Mouse (Mus musculus) gastrocnemius, postnatal 4 days (tissue): ENCODE measurements around the gene Cphx3. TPM values are rescaled to one million over a fixed set of nuclear protein-coding genes. Genes with fewer than 3 reads are reported as not detected.
"Not testable (repeated sequence)": the region's sequence is repeated elsewhere in the genome, so short reads cannot be mapped to it uniquely, and the experiment has no call there.

Experiments used
- DNase-seq, 2 experiments: peaks; one replicate each; pipeline ENCODE4 v3.0.0; 2021 to 2022; ENCODE audit warnings: low spot score in 2 of 2, mixed read lengths in 2 of 2
- total RNA-seq, 2 experiments: library from RNA; stranded (reverse); gene quantifications; 2 replicates each; pipeline ENCODE4 v1.2.3; 2021

The Cphx3 gene
- total RNA-seq, 2 experiments from 2014 or later = not detected

DNA sequence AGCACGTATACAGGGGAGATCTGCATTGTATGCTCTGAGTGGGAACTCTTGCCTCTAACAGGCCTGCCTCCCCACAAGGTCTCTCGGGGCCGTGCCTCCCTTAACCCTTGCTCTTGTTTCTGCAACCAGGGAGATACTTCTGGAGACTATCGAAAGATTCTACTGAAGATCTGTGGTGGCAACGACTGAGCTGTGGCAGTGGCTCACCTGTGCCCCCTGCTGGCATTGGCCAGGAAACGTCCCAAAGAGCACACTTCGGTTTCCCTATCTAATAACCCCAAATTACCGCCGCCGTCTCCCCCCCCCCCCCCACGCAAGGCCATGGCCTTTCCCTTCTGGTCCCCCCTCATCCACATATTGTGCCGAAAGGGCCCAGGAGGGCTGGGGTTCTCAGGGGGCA is 83.2 kb downstream of the Cphx3 start:
- DNase-seq = not testable (repeated sequence)

DNA sequence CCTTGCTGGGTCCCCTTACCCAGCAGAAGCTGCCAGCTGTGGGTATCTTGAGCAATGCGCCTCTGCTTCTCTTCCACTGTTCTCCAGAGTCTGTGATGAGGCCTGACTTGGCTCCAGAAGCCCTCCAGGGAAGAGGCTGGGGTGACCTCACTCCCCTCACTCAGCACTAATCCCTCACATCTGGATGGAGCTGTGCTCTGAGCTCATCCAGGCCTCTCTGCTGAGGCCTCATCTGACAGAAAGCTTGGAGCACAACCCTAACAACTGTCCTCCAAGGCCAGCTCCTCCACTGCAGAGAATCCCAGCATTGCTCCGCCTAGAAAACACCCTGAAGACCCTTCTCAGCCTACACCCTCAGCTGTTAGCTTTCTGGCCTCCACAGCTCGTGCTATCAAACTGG is 91.9 kb downstream of the Cphx3 start:
- DNase-seq = not testable (repeated sequence)

DNA sequence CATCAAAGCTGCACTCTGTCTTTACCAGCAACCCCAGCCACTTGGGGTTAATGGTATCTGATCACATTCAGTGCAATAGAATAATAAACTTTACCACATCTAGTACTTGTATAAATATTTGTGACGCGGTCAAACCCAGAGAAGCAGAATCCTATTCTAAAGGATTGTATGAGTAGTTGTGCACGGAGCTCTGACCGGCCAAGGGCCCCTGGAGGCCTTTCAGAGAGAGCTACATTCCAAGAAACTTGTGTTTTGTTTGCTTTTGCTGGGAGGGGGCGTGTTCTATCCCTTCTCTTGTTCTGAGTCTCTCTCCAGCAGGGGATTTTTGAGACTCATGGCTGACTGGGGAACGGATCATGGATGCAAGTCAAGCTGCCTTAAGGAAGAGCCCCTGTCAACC is 92.9 kb downstream of the Cphx3 start:
- not testable (repeated sequence) for DNase-seq

DNA sequence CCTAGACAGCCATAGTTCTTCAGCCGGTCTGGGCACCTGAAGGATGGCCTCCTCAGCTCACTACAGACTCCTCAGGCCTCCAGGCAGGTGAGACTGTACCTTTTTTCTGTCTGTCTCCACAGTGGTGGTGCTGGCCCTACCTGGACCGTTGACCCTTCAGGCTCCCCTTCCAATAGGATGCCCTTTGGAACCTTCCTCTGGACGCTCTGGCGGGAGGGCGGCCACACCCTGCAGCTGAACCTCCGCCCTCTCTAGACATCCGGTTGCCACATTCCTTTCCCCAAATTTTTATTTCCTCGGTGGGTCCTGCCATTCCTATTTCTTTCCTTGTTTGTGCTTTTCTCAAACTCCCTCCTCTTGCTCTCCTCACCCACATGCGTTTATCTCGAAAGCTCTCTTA is 99.6 kb downstream of the Cphx3 start:
- not testable (repeated sequence) for DNase-seq

DNA sequence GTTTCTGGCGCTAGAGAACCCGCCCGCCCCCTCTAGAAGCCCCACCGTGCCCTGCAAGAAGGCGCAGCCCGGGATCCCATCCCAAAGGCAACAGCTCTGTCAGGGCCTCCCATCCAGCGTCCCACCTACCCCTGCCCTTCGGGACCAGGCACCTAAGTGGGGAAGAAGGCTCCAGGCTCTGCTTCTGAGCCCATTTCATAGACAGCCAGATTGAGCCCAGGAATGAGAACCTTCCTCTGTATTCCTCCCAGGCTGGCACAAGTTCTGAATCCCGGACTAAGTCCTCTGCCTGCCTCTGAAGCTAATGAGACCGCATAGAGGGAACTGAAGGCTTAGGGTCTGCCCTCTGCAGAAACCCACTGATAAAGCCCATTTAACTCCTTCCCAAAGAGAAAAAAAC is 100.3 kb downstream of the Cphx3 start, which contains the start of gene Plac9b:
Gene Plac9b (minus strand): TSS at position 101 of the 400 bp plus-strand sequence.
- not testable (repeated sequence) for DNase-seq

DNA sequence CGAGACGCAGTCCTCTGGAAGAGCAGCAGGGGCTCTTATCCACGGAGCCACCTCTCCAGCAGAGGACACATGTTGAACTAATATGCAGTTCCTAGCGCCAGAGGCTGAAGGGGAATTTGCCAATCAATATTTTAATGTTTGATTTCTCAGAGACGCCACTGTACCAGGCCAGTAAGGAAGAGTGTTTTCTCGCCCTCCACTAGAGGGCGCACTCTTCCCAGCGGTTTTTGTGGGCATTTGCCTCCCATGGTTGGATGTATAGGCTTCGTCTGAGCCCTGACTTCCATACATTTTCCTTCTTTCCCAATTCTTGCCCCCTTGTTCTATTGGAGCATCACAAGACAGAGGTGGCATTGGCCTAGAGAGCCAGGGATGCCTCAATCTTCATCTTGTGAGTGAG is 104.5 kb downstream of the Cphx3 start:
- not testable (repeated sequence) for DNase-seq

DNA sequence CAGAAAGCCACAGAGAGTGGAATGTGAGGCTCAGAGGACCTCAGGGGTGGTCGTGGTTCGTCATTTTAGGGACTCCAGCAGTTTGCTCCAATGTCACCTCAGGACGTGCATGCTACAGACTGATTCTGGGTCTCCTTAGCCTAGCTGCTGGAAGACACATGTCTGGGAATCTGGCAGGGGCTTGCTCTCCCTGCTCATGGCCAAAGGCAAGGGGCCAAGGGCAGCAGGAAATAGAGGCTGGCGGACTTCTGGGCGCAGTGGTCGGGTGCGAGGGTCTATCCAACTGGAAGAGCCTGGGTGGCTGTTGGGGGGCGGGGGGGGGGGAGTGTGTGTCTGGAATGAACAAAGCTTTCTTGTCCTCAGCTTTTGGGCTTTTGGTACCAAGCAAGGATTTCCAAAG is 106.3 kb downstream of the Cphx3 start:
- not testable (repeated sequence) for DNase-seq

DNA sequence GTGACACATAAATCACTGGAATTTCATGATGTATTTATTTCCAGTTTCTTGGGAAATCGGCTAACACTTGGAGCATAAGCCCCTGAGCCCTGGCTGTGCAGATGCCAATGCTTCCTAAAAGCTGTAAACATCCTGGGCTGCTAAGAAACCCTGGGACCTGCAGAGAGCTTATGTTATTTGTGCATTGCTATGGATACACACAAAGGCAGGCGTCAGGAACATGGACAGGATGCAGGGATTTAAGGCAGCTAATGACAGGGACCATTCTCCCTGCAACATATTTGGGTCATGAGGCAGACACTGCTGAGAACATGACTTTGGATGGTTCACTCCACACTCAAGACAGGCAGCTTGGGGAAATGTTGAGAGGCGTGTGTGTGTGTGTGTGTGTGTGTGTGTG is 115.8 kb downstream of the Cphx3 start:
- DNase-seq = not testable (repeated sequence)

DNA sequence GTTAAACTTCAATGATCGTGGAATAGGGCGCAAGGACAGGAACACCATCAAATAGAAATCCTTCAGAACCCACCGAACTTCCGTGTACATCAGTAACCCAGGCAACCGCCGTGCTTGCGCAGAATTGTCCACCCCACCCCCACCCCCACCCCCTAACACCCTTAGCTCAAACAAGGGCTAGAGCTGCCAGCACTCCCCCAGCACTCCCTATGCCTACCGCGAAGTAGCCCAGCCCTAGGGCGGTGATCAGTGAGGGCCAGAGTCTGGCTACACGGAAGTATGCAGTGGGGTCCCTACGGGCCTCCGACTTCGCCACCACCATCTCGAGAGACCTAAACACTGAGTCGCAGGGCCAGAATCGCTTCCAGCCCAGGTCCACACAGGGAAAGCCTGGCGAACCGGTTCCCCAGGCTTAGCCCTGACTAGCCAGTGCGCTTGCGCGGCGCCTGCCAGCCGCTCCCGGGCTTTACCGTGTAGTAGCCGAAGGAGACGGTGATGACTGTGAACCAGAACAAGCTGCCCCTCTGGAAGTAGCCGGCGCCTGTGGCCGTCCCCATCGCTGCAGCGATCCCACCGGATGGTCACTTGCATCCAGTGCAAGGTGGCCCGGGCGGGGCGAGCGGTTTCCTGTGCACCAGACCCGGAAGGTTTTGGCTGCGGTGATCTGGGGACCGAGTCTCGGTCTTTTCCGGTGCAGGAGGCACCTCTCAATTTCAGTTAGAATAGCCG is 124.3 kb downstream of the Cphx3 start:
- not testable (repeated sequence) for DNase-seq

DNA sequence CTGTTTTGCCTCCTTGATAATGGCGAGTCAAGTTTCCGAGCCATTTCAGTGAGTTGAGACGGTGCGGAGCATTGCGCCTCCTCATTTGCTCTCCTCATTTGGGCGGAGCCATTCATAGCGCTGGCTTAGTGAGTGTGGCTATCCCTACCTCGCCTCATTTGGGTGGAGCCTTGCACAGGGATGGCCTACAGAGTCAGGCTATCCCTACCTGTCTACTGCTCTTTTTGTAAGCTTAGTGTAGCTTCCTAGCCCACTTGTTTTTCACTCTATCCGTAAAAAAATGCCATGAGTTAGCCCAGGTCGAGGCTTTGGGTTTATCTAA is 124.8 kb downstream of the Cphx3 start, which contains the start of gene Tmem254b:
Gene Tmem254b (minus strand): TSS at position 116 of the 322 bp plus-strand sequence.
- not testable (repeated sequence) for DNase-seq

DNA sequence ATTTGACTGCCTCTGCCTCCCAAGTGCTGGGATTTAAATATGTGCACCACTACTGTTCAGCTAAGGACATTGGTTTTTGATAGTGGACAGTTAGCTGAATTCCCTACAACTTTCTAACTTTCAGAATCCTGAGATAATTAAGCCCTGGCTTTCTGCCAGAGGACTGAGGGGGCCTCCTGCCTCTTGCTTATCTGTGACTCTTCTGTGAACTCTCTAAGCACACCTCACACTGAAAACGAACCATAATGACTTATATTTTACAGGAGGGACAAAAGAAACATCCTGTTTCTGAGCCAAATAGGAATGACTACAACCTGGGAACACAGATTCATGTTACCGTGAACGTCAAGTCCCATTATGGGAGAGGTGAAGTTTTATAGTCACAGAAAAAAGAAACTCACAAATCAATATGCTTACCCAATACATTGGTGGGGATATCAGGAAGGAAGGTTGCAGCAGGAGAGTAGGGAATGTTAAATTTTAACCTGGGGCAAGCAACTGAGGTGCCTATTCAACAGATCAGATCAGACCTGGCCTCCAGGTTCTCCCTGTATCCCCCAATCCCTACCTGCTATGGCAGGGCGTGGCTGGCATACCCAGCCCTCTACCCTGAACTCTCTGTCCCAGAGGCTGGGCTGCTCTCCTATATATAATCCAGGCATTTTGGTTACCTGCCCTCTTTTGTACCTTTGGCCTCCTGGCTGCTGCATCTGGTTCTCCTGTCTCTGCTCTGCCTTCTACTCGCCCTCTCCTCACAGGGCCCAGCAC is 134.3 kb downstream of the Cphx3 start:
- DNase-seq = not testable (repeated sequence)

DNA sequence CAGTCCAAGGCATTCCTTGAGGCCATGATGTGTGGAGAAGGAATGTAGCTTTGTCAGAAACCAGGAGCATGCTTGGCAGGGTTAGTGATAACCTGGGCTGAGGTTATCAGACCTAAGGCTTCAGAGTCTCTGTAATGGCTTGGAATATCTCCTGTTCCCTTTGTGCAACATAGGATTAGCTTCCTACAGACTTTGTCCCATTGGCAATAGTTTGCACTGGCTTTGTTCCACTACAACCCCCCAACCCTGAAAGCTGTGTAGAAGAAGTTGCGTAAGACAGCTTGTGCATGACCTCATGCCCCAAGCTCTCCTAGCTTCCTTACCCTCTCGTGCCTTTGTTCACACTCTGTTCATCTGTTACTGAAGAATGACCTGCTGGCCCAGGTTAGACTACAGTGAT is 155.1 kb downstream of the Cphx3 start:
- not testable (repeated sequence) for DNase-seq

DNA sequence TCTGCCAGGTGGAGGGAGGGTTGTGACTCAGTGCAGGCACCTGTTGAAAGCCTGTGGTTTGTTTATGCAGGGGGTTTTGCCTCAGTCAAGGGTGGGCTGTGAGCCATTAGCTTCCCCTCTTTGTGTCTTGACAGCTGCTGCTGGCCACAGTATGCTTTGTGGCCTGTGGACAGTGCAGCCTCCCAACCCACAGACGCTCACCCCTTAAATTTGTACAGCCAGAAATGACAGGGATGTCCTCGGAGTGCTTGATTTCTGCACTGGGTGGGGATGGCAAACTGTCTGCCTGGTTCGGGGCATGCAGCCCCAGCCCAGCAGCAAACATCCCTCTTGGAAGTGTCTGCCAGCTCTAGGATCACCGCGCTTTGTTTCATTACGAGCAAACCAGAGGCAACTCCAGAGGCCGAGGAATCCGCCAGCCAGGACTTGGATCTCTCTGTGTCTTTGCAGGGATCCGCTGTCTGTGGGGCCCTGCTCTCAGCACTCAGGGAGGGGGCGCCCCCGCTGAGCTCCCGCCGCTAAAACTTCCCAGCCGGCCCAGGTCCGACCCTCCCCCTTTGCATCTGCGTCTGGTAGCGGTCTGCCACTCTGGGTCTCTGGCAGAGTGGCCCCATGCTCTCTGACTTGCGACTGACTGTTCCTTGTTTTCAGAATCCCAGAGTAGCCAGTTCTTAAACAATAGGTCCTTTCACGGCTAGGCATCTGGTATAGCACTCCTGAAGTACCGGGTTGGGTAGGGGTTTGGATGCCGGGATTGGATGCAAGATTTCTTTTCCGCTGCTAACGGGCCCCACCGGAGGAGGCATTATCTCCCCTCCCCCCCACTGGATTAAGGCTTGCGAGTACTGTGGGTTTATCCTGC is 175.9 kb downstream of the Cphx3 start, which contains the start of gene Duxbl3:
Gene Duxbl3 (plus strand): TSS at position 207 of the 862 bp plus-strand sequence.
- DNase-seq = not testable (repeated sequence)

DNA sequence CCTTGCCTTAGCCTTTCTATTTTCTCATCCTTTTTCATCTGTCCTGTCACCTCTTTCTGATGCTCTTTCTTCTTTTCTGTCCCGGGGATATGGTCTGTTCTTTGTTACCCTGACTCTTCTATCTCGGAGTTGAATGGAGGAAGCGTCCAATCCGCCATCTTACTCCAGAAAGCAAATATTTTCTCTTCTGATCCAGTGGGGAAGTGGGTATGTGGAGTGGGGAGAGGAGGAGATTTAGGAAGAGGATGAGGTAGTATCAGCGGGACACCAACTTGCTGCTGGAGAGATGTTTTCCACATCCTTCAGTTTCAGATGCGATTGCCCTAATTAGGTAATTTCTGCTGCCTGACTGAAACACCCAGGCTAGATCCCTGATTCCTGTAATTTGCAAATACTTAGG is 176.6 kb downstream of the Cphx3 start:
- not testable (repeated sequence) for DNase-seq

Other genes with a start within 250 kb of the Cphx3 start
- 100 to 1,000 TPM; 111 to 124 TPM for gene Anxa11, start 240.1 kb upstream of the Cphx3 start, total RNA-seq
- gene Plac9a, start 179.2 kb upstream of the Cphx3 start, total RNA-seq = 10 to 100 TPM in 1 of 2 experiments, 1 to 10 TPM in 1; 4.3 to 18.1 TPM
- 1 to 10 TPM; 5.3 to 5.4 TPM for gene Tmem254a, start 154.6 kb upstream of the Cphx3 start, total RNA-seq
- not detected for gene Cphx1, start 144.0 kb upstream of the Cphx3 start, total RNA-seq
- gene Duxbl1, start 103.7 kb upstream of the Cphx3 start, total RNA-seq = 1 to 10 TPM; 1.5 to 2.4 TPM
- gene Gm9780, start 39.6 kb upstream of the Cphx3 start, total RNA-seq = 10 to 100 TPM; 40.6 to 46.5 TPM
- 10 to 100 TPM; 36.8 to 38.9 TPM for gene Tmem254c, start 14.9 kb upstream of the Cphx3 start, total RNA-seq
- gene Cphx2, start 781 bp upstream of the Cphx3 start, total RNA-seq = not detected
- 1 to 10 TPM in 1 of 2 experiments, under 1 TPM in 1; 0.98 to 1.5 TPM for gene Duxbl2, start 36.1 kb downstream of the Cphx3 start, total RNA-seq
- gene Plac9b, start 100.2 kb downstream of the Cphx3 start, total RNA-seq = 100 to 1,000 TPM; 193 to 206 TPM
- gene Tmem254b, start 124.7 kb downstream of the Cphx3 start, total RNA-seq = 10 to 100 TPM; 11.4 to 12.5 TPM
- gene Duxbl3, start 175.7 kb downstream of the Cphx3 start, total RNA-seq = 1 to 10 TPM; 6.2 to 8.3 TPM